Mouse (Mus musculus): ENCODE data around the gene Tex16. TPM values are rescaled to one million over a fixed set of nuclear protein-coding genes. Genes with fewer than 3 reads are reported as not detected.

Tex16 gene
- 0.25 TPM in 1 of 2 replicates, not detected in the other for polyA plus RNA-seq (2015; fragmentation: Nextera tagmentation; extraction: Ambion mirVana)

- Histone ChIP-seq H3K27me3 (replicated peaks; ENCODE audit: control insufficient read depth, insufficient read depth, low read length) (no peaks in the 10 kb centered on the region), H3K4me1 (replicated peaks; ENCODE audit: control insufficient read depth, insufficient read depth, low read length) (no peaks in the 10 kb centered on the region), H3K9me3 (ENCODE audit: control insufficient read depth, low read length) (no peaks in the 10 kb centered on the region), H3K9ac (replicated peaks; ENCODE audit: low read depth, low read length) (no peak within 1 kb of the TSS), H3K27ac (ENCODE audit: low read length) (no peak within 1 kb of the TSS), H3K36me3 (ENCODE audit: control insufficient read depth, insufficient read depth) (no peaks in the 10 kb centered on the region), H3K4me3 (replicated peaks; ENCODE audit: low read length) (no peak within 1 kb of the TSS), H3K4me2 (ENCODE audit: low read length) (no peak within 1 kb of the TSS)
- ATAC-seq = no peak
Measured at GRCm38 (mm10) chrX:112010707-112011106, at the start of gene Tex16. TSS of gene Tex16 (plus strand) at chrX:112011007.

GRCm38 (mm10) chrX:111999661-112000060, 11.1 kb upstream of the Tex16 start:
- no peaks in the 10 kb centered on the region for H3K4me1 ChIP-seq (replicated peaks; ENCODE audit: control insufficient read depth, insufficient read depth, low read length)
- no peaks in the 10 kb centered on the region for H3K27me3 ChIP-seq (replicated peaks; ENCODE audit: control insufficient read depth, insufficient read depth, low read length)
- ATAC-seq = no peak

More at GRCm38 (mm10) chrX:111999661-112000060, 11.1 kb upstream of the Tex16 start:
- no peak overlapping the region for H3K27ac ChIP-seq (ENCODE audit: low read length)
- no peak overlapping the region for H3K4me3 ChIP-seq (replicated peaks; ENCODE audit: low read length)
- H3K36me3 ChIP-seq (ENCODE audit: control insufficient read depth, insufficient read depth) = no peaks in the 10 kb centered on the region
- 48% methylated on average over 1 of the region's 1 CpGs for WGBS
- H3K9me3 ChIP-seq (ENCODE audit: control insufficient read depth, low read length) = no peaks in the 10 kb centered on the region
- H3K9ac ChIP-seq (replicated peaks; ENCODE audit: low read depth, low read length) = no peak overlapping the region
- H3K4me2 ChIP-seq (ENCODE audit: low read length) = no peak overlapping the region

Other genes with a start within 250 kb of the Tex16 start
- gene Gm45194, start 119.6 kb upstream of the Tex16 start, polyA plus RNA-seq (2015; fragmentation: Nextera tagmentation; extraction: Ambion mirVana) = 0.13 TPM in 1 of 2 replicates, not detected in the other
- gene 4933403O08Rik, start 228.0 kb downstream of the Tex16 start, polyA plus RNA-seq (2015; fragmentation: Nextera tagmentation; extraction: Ambion mirVana) = not detected in 2 replicates